Mouse (Mus musculus): ENCODE measurements around the gene Pnldc1.

DNA sequence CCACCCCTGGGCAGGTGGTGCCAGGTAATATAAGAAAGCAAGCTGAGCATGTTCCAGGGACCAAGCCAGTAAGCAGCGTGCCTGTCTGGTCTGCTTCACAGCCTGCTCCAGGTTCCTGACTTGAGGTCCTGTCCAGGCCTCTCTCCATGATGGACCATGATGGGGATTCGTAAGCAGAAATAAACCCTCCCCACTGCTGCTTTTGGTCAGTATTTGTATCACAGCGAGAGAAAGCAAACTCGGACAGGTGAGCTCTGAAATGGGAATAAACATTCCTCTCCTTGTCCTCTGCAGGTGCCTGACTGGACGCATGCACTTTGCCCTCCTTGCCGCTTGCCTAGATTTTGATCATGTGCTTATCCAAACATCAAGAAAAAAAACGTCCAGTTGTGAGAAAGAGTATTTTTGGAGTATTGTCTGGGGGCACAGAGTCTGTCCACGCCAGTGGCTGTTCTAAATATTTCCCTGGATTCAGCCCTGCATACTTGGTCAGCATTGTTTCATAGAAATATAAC lies 51.0 kb downstream of the Pnldc1 start:
- TF ChIP-seq CTCF (IDR thresholded peaks at IDR 0.05; ENCODE audit: low read depth, low read length) (no peak), POLR2A (IDR thresholded peaks at IDR 0.05; ENCODE audit: extremely low read depth, insufficient read depth, low read length) (no peak)
